Mouse (Mus musculus) stomach, postnatal 0 days (tissue): ENCODE data around the gene Pih1d1. TPM values are rescaled to one million over a fixed set of nuclear protein-coding genes. Genes with fewer than 3 reads are reported as not detected.
"Not testable (repeated sequence)": the region's sequence is repeated elsewhere in the genome, so short reads cannot be mapped to it uniquely, and the experiment has no call there.

Experiments
- ATAC-seq: fragments of 200-750 bp; cut with Nextera tagmentation; 2 replicates; pipeline ENCODE4 v1.8.0; 2017; ENCODE audit not compliant: low FRiP score, low TSS enrichment
- DNase-seq: peaks from one replicate; pipeline ENCODE4 v3.0.0-alpha.2; 2016; ENCODE audit warnings: low spot score
- H3K27ac ChIP-seq: fragments of 300-500 bp; sonication (generic); replicated peaks from 2 replicates; pipeline ENCODE4 v1.5.1; 2014; ENCODE audit warnings: mild to moderate bottlenecking, control low read depth
- H3K27me3 ChIP-seq: fragments of 300-500 bp; sonication (generic); 2 replicates; pipeline ENCODE4 v1.6.1; 2014; ENCODE audit warnings: low read length; ENCODE audit not compliant: control insufficient read depth, insufficient read depth
- H3K36me3 ChIP-seq: fragments of 300-500 bp; sonication (generic); 2 replicates; pipeline ENCODE4 v1.6.1; 2014; ENCODE audit warnings: low read length, mixed read lengths; ENCODE audit not compliant: control insufficient read depth, insufficient read depth
- H3K4me1 ChIP-seq: fragments of 300-500 bp; sonication (generic); replicated peaks from 2 replicates; pipeline ENCODE4 v1.6.1; 2014; ENCODE audit warnings: antibody characterized with exemption; ENCODE audit not compliant: control insufficient read depth, insufficient read depth
- H3K4me2 ChIP-seq: fragments of 300-500 bp; sonication (generic); replicated peaks from 2 replicates; pipeline ENCODE4 v1.6.1; 2014; ENCODE audit warnings: low read depth, mild to moderate bottlenecking, control low read depth, moderate library complexity
- H3K4me3 ChIP-seq: fragments of 300-500 bp; sonication (generic); 2 replicates; pipeline ENCODE4 v1.5.1; 2014; ENCODE audit warnings: low read depth, low read length, control low read depth
- H3K9ac ChIP-seq: fragments of 300-500 bp; sonication (generic); 2 replicates; pipeline ENCODE4 v1.6.1; 2014; ENCODE audit warnings: mild to moderate bottlenecking, low read length, control low read depth, mixed read lengths
- H3K9me3 ChIP-seq: fragments of 300-500 bp; sonication (generic); 2 replicates; pipeline ENCODE4 v1.6.1; 2016; ENCODE audit warnings: low read length; ENCODE audit not compliant: control insufficient read depth
- CTCF ChIP-seq: IDR thresholded peaks from 2 replicates; pipeline ENCODE4 v1.5.1; 2016; ENCODE audit warnings: antibody characterized with exemption, low read depth, mild to moderate bottlenecking, moderate library complexity
- EP300 ChIP-seq: optimal IDR thresholded peaks from 2 replicates; pipeline ENCODE3; 2016; ENCODE audit warnings: antibody characterized with exemption
- WGBS: fragments of 180-500 bp; shearing (Covaris S2); extraction: QIAGEN DNeasy Blood & Tissue Kit; methylation state at CpG from one replicate; pipeline ENCODE4 v1.1.7; 2014; 5-methylcytosine and 5-hydroxymethylcytosine counted together
- polyA plus RNA-seq: library from polyadenylated mRNA; unstranded; fragments of >200 nt; fragmentation: Nextera tagmentation; extraction: Ambion mirVana; gene quantifications from 2 replicates; pipeline ENCODE4 v1.2.1, GENCODE M21; 2015

The Pih1d1 gene
- polyA plus RNA-seq, 1 experiment from 2014 or later = 49.0 TPM

DNA sequence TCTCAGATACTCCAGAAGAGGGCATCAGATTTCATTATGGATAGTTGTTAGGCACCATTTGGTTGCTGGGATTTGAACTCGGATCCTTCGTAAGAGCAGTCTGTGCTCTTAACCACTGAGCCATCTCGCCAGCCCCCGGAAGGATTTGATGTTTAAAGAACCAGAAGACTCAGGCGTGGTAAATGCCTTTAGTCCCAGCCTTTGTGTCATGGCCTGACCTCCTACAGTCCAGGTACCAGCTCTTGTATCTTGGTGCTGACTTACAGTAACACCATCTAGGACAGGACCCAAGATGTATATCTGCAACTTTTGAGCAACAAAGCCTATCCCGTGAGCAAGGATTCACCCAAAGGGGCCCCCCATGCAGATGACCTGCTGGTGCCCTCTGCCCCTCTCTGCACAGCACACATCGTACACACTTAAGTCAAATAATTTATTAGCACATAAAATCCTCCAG lies 28.9 kb upstream of the Pih1d1 start:
- DNase-seq (no peak), ATAC-seq (no peak)
- H3K4me2 ChIP-seq = no peak overlapping the region
- H3K4me1 ChIP-seq = 0 out of 2 replicates have a peak, but pooled peaks cover 5% of the 10 kb centered on the region
- H3K27ac ChIP-seq = 0 out of 2 replicates have a peak overlapping the region, but pooled peaks have one; percentile 18
- H3K9me3 ChIP-seq = no peaks in the 10 kb centered on the region
- no peak overlapping the region for H3K9ac ChIP-seq
- no peak for TF ChIP-seq EP300
- TF ChIP-seq CTCF = peak; percentile 61
- H3K4me3 ChIP-seq = no peak overlapping the region
- 25% methylated on average over 7 of the region's 7 CpGs for WGBS
- peaks cover 24% of the 10 kb centered on the region for H3K36me3 ChIP-seq
- H3K27me3 ChIP-seq = no peaks in the 10 kb centered on the region

DNA sequence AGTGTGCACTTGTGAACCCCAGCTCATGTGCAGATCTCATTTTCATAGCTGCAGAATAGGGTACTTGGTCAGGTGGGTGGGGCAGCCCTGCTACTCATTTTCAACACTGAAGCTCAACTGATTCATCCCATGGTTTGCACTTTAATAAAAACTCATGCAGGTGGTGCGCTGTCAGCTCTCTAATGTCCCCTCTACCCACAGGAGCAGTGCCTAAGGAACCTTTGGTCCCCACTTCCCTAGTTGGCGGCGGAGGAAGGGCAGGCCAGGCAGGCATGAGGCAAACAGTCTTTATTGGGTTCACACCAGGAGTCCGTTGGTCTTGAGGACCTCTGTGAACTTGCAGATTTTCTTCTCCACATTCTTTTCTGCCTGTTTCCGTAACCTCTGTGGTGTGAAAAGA lies 28.5 kb upstream of the Pih1d1 start:
- not testable (repeated sequence) for DNase-seq, H3K4me2 ChIP-seq, H3K9ac ChIP-seq

DNA sequence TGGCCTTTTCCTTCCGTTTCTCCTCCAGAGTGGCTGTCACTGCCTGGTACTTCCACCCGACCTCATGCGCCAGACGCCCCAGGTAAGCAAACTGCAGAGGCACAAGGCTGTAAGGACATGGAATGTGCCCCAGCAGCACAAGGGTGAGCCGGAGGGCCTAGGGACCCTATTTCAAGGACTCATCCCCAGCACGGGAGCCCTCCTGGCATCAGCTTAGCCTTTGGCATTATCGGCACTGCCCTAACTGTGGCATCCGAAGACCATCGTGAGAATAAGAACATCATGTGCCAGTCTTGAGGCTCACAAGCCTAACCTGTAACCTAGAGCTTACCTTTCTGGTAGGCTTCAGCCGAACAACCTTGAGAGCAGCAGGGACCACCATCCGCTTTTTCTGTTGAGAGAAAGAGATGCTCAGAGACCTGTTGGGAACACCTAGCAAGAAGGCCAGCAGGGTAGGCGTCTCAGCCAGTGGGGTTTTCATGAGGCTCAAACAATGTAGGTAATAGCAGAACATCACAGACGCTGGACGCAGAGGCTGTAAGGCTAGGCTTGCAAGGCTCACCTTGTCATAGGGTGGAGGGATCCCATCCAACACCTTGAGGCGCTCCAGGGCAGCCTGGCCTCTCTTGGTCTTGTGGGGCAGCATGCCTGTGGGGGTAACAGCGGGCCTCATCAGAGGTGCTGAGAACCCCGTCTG lies 27.8 kb upstream of the Pih1d1 start:
- peak overlapping the region; percentile 82; the same call in 1 of the 2 replicates for H3K4me2 ChIP-seq
- peak overlapping the region; percentile 98; the same call in 1 of the 2 replicates for H3K9ac ChIP-seq
- H3K36me3 ChIP-seq = peaks cover 18% of the 10 kb centered on the region
- no peak for TF ChIP-seq EP300
- TF ChIP-seq CTCF = no peak
- no peaks in the 10 kb centered on the region for H3K9me3 ChIP-seq
- H3K27ac ChIP-seq = peak overlapping the region; percentile 92; the same call in 1 of the 2 replicates
- DNase-seq = no peak
- peak overlapping the region; percentile 99 for H3K4me3 ChIP-seq
- H3K27me3 ChIP-seq = no peaks in the 10 kb centered on the region
- H3K4me1 ChIP-seq = 0 out of 2 replicates have a peak, but pooled peaks cover 5% of the 10 kb centered on the region
- WGBS = 62% methylated on average over 17 of the region's 17 CpGs
- no peak for ATAC-seq

More for the DNA sequence above, 28.5 kb upstream of the Pih1d1 start:
- H3K4me1 ChIP-seq, H3K9me3 ChIP-seq, H3K4me3 ChIP-seq, H3K27me3 ChIP-seq, ATAC-seq, H3K27ac ChIP-seq: not testable (repeated sequence)
- H3K36me3 ChIP-seq = peaks cover 24% of the 10 kb centered on the region
- WGBS = 67% methylated on average over 5 of the region's 5 CpGs

DNA sequence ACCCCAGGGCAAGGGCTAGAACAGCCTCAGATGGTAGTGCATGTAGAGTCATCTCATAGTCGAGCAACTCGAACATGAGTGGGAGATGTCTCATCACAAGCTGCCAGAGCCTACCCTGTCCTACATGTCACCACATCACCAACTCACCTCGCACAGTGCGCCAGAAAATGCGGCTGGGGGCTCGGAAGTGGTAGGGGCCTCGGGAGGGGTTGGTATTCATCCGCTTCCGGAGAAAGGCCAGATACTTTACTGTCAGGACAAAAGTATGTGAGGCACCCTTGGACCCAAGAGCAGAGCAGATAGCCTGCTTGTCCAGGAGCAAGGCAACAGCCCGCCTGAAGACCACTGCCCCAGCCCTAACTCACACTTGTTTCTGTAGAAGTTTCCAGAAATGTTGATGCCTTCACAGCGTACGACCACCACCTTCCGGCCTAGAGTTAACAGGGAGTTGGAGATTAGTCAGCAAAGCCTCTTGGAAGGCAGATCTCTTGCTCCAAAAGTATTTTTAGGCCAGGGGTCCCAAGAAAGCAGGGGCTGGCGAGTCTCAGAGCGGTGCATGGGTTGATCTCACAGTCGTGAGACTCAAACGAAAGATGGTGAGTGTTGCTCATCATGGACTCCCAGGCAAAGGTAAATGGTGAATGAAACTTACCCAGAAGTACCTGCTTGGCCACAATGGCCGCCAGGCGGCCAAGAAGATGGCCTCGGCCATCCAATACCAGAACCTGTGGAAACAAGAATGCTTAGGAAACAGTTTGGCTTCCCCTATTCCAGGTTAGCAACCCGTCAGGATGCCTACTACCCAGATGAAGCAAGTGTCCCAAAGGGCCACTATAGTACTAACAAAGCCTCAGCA lies 27.0 kb upstream of the Pih1d1 start:
- H3K9ac ChIP-seq = peak overlapping the region; percentile 98
- TF ChIP-seq CTCF (peak; percentile 48), EP300 (no peak)
- H3K27ac ChIP-seq = peak overlapping the region; percentile 92
- 34% methylated on average over 21 of the region's 21 CpGs for WGBS
- DNase-seq = no peak
- H3K4me2 ChIP-seq = peak overlapping the region; percentile 82
- no peaks in the 10 kb centered on the region for H3K27me3 ChIP-seq
- peaks cover 11% of the 10 kb centered on the region for H3K36me3 ChIP-seq
- H3K4me1 ChIP-seq = 0 out of 2 replicates have a peak, but pooled peaks cover 5% of the 10 kb centered on the region
- no peaks in the 10 kb centered on the region for H3K9me3 ChIP-seq
- no peak for ATAC-seq
- peak overlapping the region; percentile 99 for H3K4me3 ChIP-seq

DNA sequence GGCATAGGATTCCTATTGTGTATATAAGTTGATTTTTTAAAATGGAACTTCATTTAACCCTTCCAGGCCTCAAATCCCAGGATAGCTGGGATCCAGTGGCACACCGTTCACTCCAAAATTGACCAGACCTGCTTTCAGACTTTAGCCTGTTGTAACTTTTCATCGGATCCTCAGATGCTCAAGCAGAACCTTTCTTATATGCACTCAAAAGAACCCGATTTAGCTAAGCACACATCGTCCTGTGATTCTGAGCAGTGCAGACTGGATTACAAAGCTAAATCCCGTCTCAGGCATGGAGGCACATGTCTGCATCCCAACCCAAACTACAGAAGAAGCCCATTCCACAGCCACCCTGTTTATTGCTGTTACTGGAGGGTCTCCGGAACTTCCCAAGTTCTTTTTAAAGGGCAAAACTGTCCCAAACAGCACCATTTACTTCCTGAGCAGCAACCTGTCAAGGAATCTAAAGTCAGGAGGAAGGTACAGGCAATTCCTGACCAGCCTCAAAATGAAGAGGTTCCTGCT lies 26.3 kb upstream of the Pih1d1 start:
- 0 out of 2 replicates have a peak, but pooled peaks cover 5% of the 10 kb centered on the region for H3K4me1 ChIP-seq
- peak overlapping the region; percentile 82 for H3K4me2 ChIP-seq
- TF ChIP-seq CTCF = no peak
- TF ChIP-seq EP300 = no peak
- peak overlapping the region; percentile 92 for H3K27ac ChIP-seq
- H3K36me3 ChIP-seq = peaks cover 11% of the 10 kb centered on the region
- 0% methylated on average over 6 of the region's 6 CpGs for WGBS
- no peaks in the 10 kb centered on the region for H3K9me3 ChIP-seq
- peak overlapping the region; percentile 98 for H3K9ac ChIP-seq
- H3K4me3 ChIP-seq = peak overlapping the region; percentile 99
- no peaks in the 10 kb centered on the region for H3K27me3 ChIP-seq
- ATAC-seq = no peak
- DNase-seq = no peak
